Mouse (Mus musculus) CH12.LX (cell line): ENCODE results near the gene Vti1a. TPM values are rescaled to one million over a fixed set of nuclear protein-coding genes. Genes with fewer than 3 reads are reported as not detected.

Experiments used
- DNase-seq: peaks from one replicate; pipeline ENCODE4 v3.0.0-alpha.2; 2013; ENCODE audit errors: extremely low read depth
- H3K27ac ChIP-seq: 2 replicates; pipeline ENCODE4 v1.5.1; 2012; ENCODE audit warnings: low read depth, mild to moderate bottlenecking, control low read depth, moderate library complexity; ENCODE audit not compliant: insufficient read depth
- H3K27me3 ChIP-seq: replicated peaks from 2 replicates; pipeline ENCODE3; 2012; ENCODE audit warnings: inconsistent platforms
- H3K36me3 ChIP-seq, 2 experiments: replicated peaks in 1 of 2; 2 replicates each; pipeline versions ENCODE3 to v1.6.1; 2012; ENCODE audit warnings: inconsistent platforms in 1 of 2, low read length in 1 of 2, mild to moderate bottlenecking in 1 of 2, mixed read lengths in 1 of 2, moderate library complexity in 1 of 2; ENCODE audit not compliant: control insufficient read depth in 1 of 2, insufficient read depth in 1 of 2
- H3K4me1 ChIP-seq, 2 experiments: 2 replicates each; pipeline ENCODE4 v1.6.1; 2012; ENCODE audit warnings: inconsistent platforms in 1 of 2, moderate library complexity in 1 of 2; ENCODE audit not compliant: insufficient read depth in 2 of 2, control insufficient read depth in 1 of 2
- H3K4me2 ChIP-seq: 2 replicates; pipeline ENCODE4 v1.6.1; 2012; ENCODE audit warnings: low read depth, mild to moderate bottlenecking, control low read depth; ENCODE audit not compliant: poor library complexity, insufficient read depth, severe bottlenecking
- H3K4me3 ChIP-seq, 3 experiments: fragments of 150-350 bp in 1 of 3; sonication (generic) in 1 of 3; replicated peaks in 1 of 3; 2 replicates each; pipeline versions ENCODE3 to v1.5.1; 2011 to 2012; ENCODE audit warnings: low read depth in 2 of 3, low read length in 2 of 3, mild to moderate bottlenecking in 2 of 3, moderate library complexity in 2 of 3, control low read depth in 1 of 3, improper control_type of control experiment in 1 of 3, inconsistent platforms in 1 of 3, mixed read lengths in 1 of 3; ENCODE audit not compliant: poor library complexity in 1 of 3
- H3K79me2 ChIP-seq: replicated peaks from 2 replicates; pipeline ENCODE4 v1.6.1; 2012; ENCODE audit warnings: mild to moderate bottlenecking, moderate library complexity; ENCODE audit not compliant: control insufficient read depth, poor library complexity, insufficient read depth, severe bottlenecking; ENCODE audit errors: extremely low read depth
- H3K9ac ChIP-seq: 2 replicates; pipeline ENCODE4 v1.6.1; 2012; ENCODE audit warnings: low read depth, mild to moderate bottlenecking, control low read depth, moderate library complexity; ENCODE audit not compliant: insufficient read depth
- H3K9me3 ChIP-seq: replicated peaks from 2 replicates; pipeline ENCODE3; 2012; ENCODE audit warnings: low read length, inconsistent platforms, mixed read lengths
- CHD1 ChIP-seq: IDR thresholded peaks from 2 replicates; pipeline ENCODE4 v1.6.1; 2012; ENCODE audit warnings: low read depth, low read length, improper control_type of control experiment, inconsistent platforms
- ELF1 ChIP-seq: IDR thresholded peaks from 2 replicates; pipeline ENCODE4 v1.6.1; 2014; ENCODE audit warnings: low read depth, mild to moderate bottlenecking, inconsistent platforms, low read length, improper control_type of control experiment
- ETS1 ChIP-seq: conservative IDR thresholded peaks from 2 replicates; pipeline ENCODE4 v1.6.1; 2012; ENCODE audit warnings: low read depth, mild to moderate bottlenecking, inconsistent platforms, low read length, improper control_type of control experiment, moderate library complexity
- GABPA ChIP-seq: IDR thresholded peaks from 2 replicates; pipeline ENCODE4 v1.6.1; 2012; ENCODE audit warnings: low read depth, low read length, improper control_type of control experiment, inconsistent platforms; ENCODE audit not compliant: insufficient replicate concordance
- HCFC1 ChIP-seq: IDR thresholded peaks from 2 replicates; pipeline ENCODE4 v1.6.1; 2012; ENCODE audit warnings: low read depth, mild to moderate bottlenecking, inconsistent platforms, low read length, improper control_type of control experiment
- JUN ChIP-seq: IDR thresholded peaks from 2 replicates; pipeline ENCODE4 v1.6.1; 2011; ENCODE audit warnings: low read depth, mild to moderate bottlenecking, low read length, improper control_type of control experiment, moderate library complexity; ENCODE audit not compliant: insufficient read depth
- JUND ChIP-seq: conservative IDR thresholded peaks from 2 replicates; pipeline ENCODE4 v1.6.1; 2011; ENCODE audit warnings: low read depth, low read length, improper control_type of control experiment
- MAX ChIP-seq: IDR thresholded peaks from 2 replicates; pipeline ENCODE4 v1.6.1; 2011; ENCODE audit warnings: low read length, improper control_type of control experiment
- MAZ ChIP-seq: IDR thresholded peaks from 2 replicates; pipeline ENCODE4 v1.6.1; 2012; ENCODE audit warnings: low read depth, mild to moderate bottlenecking, inconsistent platforms, low read length, improper control_type of control experiment, moderate library complexity
- MEF2A ChIP-seq: IDR thresholded peaks from 2 replicates; pipeline ENCODE4 v1.6.1; 2014; ENCODE audit warnings: low read depth, mild to moderate bottlenecking, inconsistent platforms, low read length, improper control_type of control experiment, borderline replicate concordance
- MXI1 ChIP-seq: IDR thresholded peaks from 2 replicates; pipeline ENCODE4 v1.6.1; 2011; ENCODE audit warnings: mild to moderate bottlenecking, low read depth, low read length, improper control_type of control experiment
- NRF1 ChIP-seq: IDR thresholded peaks from 2 replicates; pipeline ENCODE4 v1.6.1; 2014; ENCODE audit warnings: low read depth, mild to moderate bottlenecking, inconsistent platforms, low read length, improper control_type of control experiment, moderate library complexity
- RAD21 ChIP-seq: IDR thresholded peaks from 2 replicates; pipeline ENCODE4 v1.6.1; 2011; ENCODE audit warnings: low read depth, mild to moderate bottlenecking, low read length, improper control_type of control experiment, moderate library complexity
- SIN3A ChIP-seq: IDR thresholded peaks from 2 replicates; pipeline ENCODE4 v1.6.1; 2012; ENCODE audit warnings: low read length, improper control_type of control experiment, inconsistent platforms
- SMC3 ChIP-seq: IDR thresholded peaks from 2 replicates; pipeline ENCODE4 v1.6.1; 2011; ENCODE audit warnings: low read depth, low read length, improper control_type of control experiment
- TBP ChIP-seq: conservative IDR thresholded peaks from 2 replicates; pipeline ENCODE4 v1.6.1; 2011; ENCODE audit warnings: low read depth, low read length, improper control_type of control experiment
- UBTF ChIP-seq: IDR thresholded peaks from 2 replicates; pipeline ENCODE4 v1.6.1; 2012; ENCODE audit warnings: low read depth, mild to moderate bottlenecking, inconsistent platforms, low read length, improper control_type of control experiment, moderate library complexity
- ZKSCAN1 ChIP-seq: IDR thresholded peaks from 2 replicates; pipeline ENCODE4 v1.6.1; 2012; ENCODE audit warnings: low read depth, inconsistent platforms, low read length, improper control_type of control experiment, borderline replicate concordance
- ZNF384 ChIP-seq: IDR thresholded peaks from 2 replicates; pipeline ENCODE4 v1.6.1; 2012; ENCODE audit warnings: low read depth, low read length, improper control_type of control experiment, inconsistent platforms
- dilution Hi-C: fragments of 300-500 bp; cut with MboI; formaldehyde crosslinking; loops from 2 replicates; pipeline ENCODE4 v1.14.3; 2020; ENCODE audit warnings: low sequenced_read_pairs; ENCODE audit not compliant: extremely low pct_unique_long_range_greater_than_20kb, extremely low pct_ligation_motif_present
- in situ Hi-C: fragments of 300-500 bp; cut with MboI; formaldehyde crosslinking; loops from 3 replicates; pipeline ENCODE4 v1.14.3; 2019; ENCODE audit warnings: low sequenced_read_pairs, low pct_ligation_motif_present, low pct_unique_long_range_greater_than_20kb, mixed read lengths
- polyA plus RNA-seq: library from polyadenylated mRNA; unstranded; fragments of >175 nt; gene quantifications from 2 replicates; pipeline ENCODE4 v1.2.1, GENCODE M21; 2012; ENCODE audit warnings: low read depth; ENCODE audit not compliant: insufficient read length
- total RNA-seq, 2 experiments: library from RNA; depleted of rRNA; stranded (reverse); fragments of 300-350 nt in 1 of 2; fragments of >200 nt in 1 of 2; gene quantifications; 2 replicates each; pipeline ENCODE4 v1.2.3; 2012 to 2014

Gene Vti1a
- total and polyA plus RNA-seq, 3 experiments, result 22.3 to 27.6 (median 23.5) TPM

DNA sequence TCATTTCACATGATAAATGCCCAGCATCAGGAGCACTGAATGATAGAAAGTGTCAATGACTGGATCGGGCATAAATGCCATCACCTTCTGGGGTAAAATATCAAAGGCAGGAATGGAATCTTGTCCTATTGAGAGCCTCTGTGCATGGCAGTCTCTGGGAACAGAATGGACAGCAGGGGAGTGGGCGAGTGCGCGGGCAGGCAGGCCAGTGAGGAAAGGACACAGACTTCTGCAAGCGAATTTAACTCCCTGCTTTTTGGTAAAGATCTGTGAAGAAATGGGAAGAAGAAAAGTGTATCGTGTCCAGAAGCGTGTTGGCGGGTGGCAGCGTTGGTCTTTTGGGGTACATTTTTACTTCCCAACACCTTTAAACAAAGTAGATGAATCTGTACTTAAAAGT lies 207.2 kb downstream of the Vti1a start:
- H3K4me1 ChIP-seq, result no peaks in the 10 kb centered on the region
- DNase-seq, result no peak
- dilution Hi-C loops, result no loop called here
- no peaks in the 10 kb centered on the region for H3K9me3 ChIP-seq
- H3K79me2 ChIP-seq, result no peaks in the 10 kb centered on the region
- H3K27ac ChIP-seq, result no peak overlapping the region
- H3K36me3 ChIP-seq, result peaks cover 2 to 25% of the 10 kb centered on the region in 2 experiments
- H3K9ac ChIP-seq, result no peak overlapping the region
- TF ChIP-seq SMC3, result no peak
- no peak for TF ChIP-seq JUND
- TF ChIP-seq ELF1, result no peak
- H3K4me2 ChIP-seq, result no peak overlapping the region
- in situ Hi-C loops, result no loop called here
- no peaks in the 10 kb centered on the region for H3K27me3 ChIP-seq
- H3K4me3 ChIP-seq, result no peak overlapping the region

DNA sequence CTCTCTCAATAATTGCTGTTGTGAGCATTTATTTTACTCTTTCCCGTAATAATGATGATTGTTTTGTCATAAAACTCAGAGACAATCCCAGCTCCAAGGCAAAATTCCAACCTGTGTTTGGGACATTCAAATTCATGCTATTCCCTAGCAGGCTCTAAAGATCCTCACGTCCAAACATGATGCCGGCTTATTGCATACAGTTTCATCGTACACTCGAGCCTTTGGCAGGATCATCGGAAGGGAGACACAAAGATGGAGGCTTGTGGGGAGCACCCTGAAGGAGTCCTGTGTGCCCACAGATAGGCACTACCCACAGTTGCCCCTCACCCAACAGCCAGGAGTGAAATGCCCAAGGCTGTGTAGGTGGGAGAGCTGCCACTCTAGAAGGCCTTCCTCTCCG lies 208.3 kb downstream of the Vti1a start:
- dilution Hi-C loops, result no loop called here
- H3K4me1 ChIP-seq, result no peaks in the 10 kb centered on the region
- no peak overlapping the region for H3K4me3 ChIP-seq
- DNase-seq, result no peak
- H3K36me3 ChIP-seq, result peaks cover 2 to 24% of the 10 kb centered on the region in 2 experiments
- H3K9me3 ChIP-seq, result no peaks in the 10 kb centered on the region
- H3K4me2 ChIP-seq, result no peak overlapping the region
- H3K79me2 ChIP-seq, result no peaks in the 10 kb centered on the region
- TF ChIP-seq GABPA (no peak), JUND (no peak), MXI1 (no peak), MAX (no peak), UBTF (no peak), RAD21 (no peak), MEF2A (no peak), HCFC1 (no peak), SIN3A (no peak), SMC3 (no peak)
- no peak overlapping the region for H3K9ac ChIP-seq
- in situ Hi-C loops, result no loop called here
- no peaks in the 10 kb centered on the region for H3K27me3 ChIP-seq
- H3K27ac ChIP-seq, result no peak overlapping the region

DNA sequence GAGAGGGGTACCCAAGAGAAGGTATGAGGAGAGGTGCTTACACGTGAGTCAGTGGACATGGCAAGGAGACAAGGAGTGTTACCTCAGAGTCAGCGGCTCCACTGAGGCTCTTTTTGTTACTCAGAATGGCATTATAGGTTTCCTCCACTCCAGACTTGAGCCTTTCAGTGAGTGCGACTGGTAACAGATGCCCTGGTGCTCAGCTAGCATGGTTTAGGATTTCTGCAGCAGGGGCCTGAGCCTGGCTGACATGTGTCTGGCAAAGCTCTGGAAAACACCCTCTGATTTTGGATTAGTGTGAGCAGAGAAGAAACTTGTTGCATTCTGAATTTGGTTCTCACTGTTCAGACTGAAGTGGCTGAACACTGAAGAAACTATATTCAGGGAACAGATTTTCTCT lies 209.0 kb downstream of the Vti1a start:
- no peaks in the 10 kb centered on the region for H3K27me3 ChIP-seq
- in situ Hi-C loops (no loop called here), dilution Hi-C loops (no loop called here)
- no peak for DNase-seq
- H3K36me3 ChIP-seq, result peaks cover 2 to 20% of the 10 kb centered on the region in 2 experiments
- no peak overlapping the region for H3K9ac ChIP-seq
- no peaks in the 10 kb centered on the region for H3K4me1 ChIP-seq
- TF ChIP-seq CHD1 (no peak), MAX (no peak), UBTF (no peak), NRF1 (no peak), MAZ (no peak), ZKSCAN1 (no peak), JUN (no peak), TBP (no peak), ETS1 (no peak), RAD21 (no peak), ZNF384 (no peak)
- H3K4me2 ChIP-seq, result no peak overlapping the region
- H3K9me3 ChIP-seq, result no peaks in the 10 kb centered on the region
- H3K27ac ChIP-seq, result no peak overlapping the region
- no peak overlapping the region for H3K4me3 ChIP-seq
- no peaks in the 10 kb centered on the region for H3K79me2 ChIP-seq
